Mouse (Mus musculus) left cerebral cortex, adult 18-20 months (tissue): ENCODE measurements around the gene Clpp. TPM values are rescaled to one million over a fixed set of nuclear protein-coding genes. Genes with fewer than 3 reads are reported as not detected.

ENCODE experiments used
- DNase-seq, 2 experiments: peaks; one replicate each; pipeline ENCODE4 v3.0.0; 2021 to 2022; ENCODE audit warnings: low spot score in 2 of 2, mixed read lengths in 1 of 2
- long read RNA-seq, 2 experiments: library from polyadenylated mRNA; stranded (forward); transcript quantifications; one replicate each; pipeline ENCODE4 v2.0.0; 2021
- total RNA-seq, 2 experiments: library from RNA; stranded (reverse); gene quantifications; 2 replicates each; pipeline ENCODE4 v1.2.3; 2021

The Clpp gene
- 10 to 100 TPM; 63.8 to 67.7 TPM for total RNA-seq
- long read RNA-seq, experiment 1, transcript Clpp-201 (6 exons, 983 nt), result major isoform, 57 of 81 reads
- long read RNA-seq, experiment 1, partial matches to known transcripts, result 12 of 81 reads
- long read RNA-seq, experiment 1, other reads (novel, unspliced or antisense), result 9 of 81 reads
- long read RNA-seq, experiment 2, transcript Clpp-201 (6 exons, 983 nt), result major isoform, 60 of 67 reads
- long read RNA-seq, experiment 2, partial matches to known transcripts, result 1 of 67 reads
- long read RNA-seq, experiment 2, other reads (novel, unspliced or antisense), result 6 of 67 reads

GRCm38 (mm10) chr17:56990115-56990746 is at the start of gene Clpp:
Clpp (plus strand) TSS chr17:56990305.
- DNase-seq, result peak; percentile 95

- DNase-seq, result peak; percentile 22 to 63
These were observed 39.2 kb upstream of the Clpp start for GRCm38 (mm10) chr17:56950915-56951314.

GRCm38 (mm10) chr17:56952639-56953038 is 37.5 kb upstream of the Clpp start:
- no peak for DNase-seq

GRCm38 (mm10) chr17:56954871-56955270 is 35.2 kb upstream of the Clpp start:
- DNase-seq, result no peak

DNA sequence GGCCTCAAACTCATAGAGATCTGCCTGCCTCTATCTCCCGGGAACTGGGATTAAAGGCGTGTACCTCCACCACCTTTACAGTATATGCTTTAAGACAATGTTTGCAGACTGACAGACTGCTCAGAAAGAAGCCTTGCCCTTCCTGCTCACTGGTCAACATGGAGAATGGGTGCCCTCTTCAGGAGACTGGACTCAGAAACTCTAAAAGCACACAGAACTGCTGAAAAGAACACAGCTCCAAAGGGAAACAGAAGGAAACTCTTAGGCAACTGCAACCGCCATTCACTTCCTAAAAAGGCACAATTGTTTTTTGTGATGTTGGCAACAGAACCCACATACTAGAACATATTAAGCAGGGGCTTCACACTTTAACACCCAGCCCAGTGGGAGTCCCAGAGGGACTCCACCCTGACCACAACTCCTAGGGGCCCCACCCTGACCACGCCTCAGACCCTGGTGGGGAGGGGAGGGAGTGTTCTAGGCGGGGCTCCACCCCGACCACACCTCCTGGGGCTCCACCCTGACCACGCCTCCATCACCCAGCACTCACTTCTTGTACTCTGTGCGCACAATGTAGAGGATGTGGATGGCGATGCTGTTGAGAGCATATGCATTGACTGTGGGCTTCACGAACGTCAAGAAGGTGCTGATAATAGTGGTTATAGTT is 32.2 kb upstream of the Clpp start:
- DNase-seq, result no peak

- no peak for DNase-seq
These were observed 31.4 kb upstream of the Clpp start for GRCm38 (mm10) chr17:56958667-56959066.

GRCm38 (mm10) chr17:56961880-56962279 is 28.2 kb upstream of the Clpp start:
- no peak for DNase-seq

GRCm38 (mm10) chr17:56962642-56963405 is 27.3 kb upstream of the Clpp start:
- no peak for DNase-seq

DNA sequence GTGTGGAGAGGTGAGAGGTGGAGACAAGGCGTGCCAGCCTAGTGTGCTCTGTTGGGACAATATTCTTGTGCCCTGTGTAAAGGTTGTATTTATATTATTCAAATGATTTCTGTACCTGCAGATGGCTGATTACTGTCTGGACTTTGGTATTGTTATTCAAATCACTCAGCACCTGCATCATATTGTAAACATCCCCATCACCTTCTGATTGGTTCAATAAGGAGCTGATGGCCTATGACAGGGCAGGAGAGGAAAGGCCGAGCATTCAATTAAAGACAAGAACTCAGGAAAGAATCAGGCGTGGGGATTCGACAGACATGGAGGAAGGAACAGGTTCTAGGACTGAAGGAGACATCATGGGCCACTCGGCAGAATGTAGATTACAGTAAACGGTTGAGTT is 26.5 kb upstream of the Clpp start:
- DNase-seq, result no peak

DNA sequence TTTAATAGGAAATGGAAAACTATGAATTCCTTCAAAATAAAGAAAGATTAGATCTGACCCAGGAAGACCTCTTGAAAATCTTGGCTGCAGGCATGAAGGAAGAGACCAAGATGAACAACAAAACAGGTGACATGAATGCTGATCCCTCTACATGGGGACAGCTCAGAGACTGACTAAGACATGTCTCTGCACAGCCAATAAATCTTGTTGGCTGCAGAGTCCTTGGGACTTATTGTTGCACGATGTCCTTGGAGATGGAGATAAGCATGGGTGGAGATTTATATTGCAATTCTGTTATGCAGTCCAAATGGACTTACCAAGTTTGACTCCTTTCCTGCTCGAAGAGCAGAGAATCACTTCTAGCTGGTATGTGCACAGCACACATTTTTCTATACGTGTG is 20.8 kb upstream of the Clpp start:
- DNase-seq, result no peak

DNA sequence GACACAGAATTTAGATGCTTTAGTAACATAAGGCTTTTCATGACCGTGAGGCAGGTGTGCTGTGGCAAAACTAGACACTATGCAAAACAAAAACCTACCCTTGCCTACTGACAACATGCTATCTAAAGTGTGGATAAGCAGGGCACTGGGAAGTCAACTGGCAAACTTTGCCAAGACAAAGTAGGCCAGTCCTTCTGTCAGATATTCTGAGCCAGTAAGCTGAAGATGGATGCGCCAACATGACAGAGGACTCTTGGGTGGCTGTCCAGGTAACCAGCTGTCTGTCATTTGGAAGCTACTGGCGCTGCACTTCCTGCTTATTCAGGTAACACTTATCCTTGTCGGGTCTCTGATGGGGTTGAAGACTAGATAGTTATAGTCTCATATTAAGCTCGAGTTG is 20.0 kb upstream of the Clpp start:
- no peak for DNase-seq

- DNase-seq, result no peak
These were observed 16.0 kb upstream of the Clpp start for GRCm38 (mm10) chr17:56973956-56974707.

GRCm38 (mm10) chr17:56974708-56975240 is 15.3 kb upstream of the Clpp start:
- DNase-seq, result no peak

GRCm38 (mm10) chr17:56975391-56975790 is 14.7 kb upstream of the Clpp start:
- no peak for DNase-seq

GRCm38 (mm10) chr17:56976531-56977390 is 13.3 kb upstream of the Clpp start:
- DNase-seq, result no peak

GRCm38 (mm10) chr17:56979524-56979923 is 10.6 kb upstream of the Clpp start:
- no peak for DNase-seq

- DNase-seq, result no peak
These were observed 9.1 kb upstream of the Clpp start for GRCm38 (mm10) chr17:56981049-56981448.

- DNase-seq, result no peak
These were observed 8.1 kb upstream of the Clpp start, which contains the start of gene Acer1 for GRCm38 (mm10) chr17:56982013-56982412. Acer1 (minus strand) TSS chr17:56982126.

DNA sequence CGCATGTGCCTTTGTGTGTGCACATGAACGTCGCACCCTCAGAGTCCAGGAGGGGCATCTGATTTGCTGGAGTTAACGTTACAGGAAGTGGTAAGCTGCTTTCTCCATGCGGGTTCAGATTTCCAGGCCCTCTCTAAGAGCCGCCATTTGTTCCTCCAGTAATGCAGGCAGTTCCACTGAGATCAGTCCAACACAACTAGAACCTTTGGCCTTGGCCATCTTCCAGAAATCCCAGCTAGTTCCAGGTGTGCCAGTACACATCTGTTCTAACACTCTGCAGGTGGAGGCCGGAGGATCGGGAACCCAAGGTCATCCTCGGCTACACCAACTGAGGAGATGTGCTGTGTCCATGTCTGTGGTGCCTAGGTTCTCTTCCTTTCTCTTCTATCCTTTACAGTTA is 5.2 kb upstream of the Clpp start:
- no peak for DNase-seq

GRCm38 (mm10) chr17:56985656-56986055 is 4.4 kb upstream of the Clpp start:
- no peak for DNase-seq
